Mouse (Mus musculus): ENCODE results near the gene Hoxd11. TPM values are rescaled to one million over a fixed set of nuclear protein-coding genes. Genes with fewer than 3 reads are reported as not detected.

Hoxd11 gene
- total RNA-seq, 2 experiments from 2014 or later: not detected

- DNase-seq (ENCODE audit: low spot score in 2 of 2): no peak
- Histone ChIP-seq H3K27ac (no peak overlapping the region), H3K4me3 (no peak overlapping the region)
- TF ChIP-seq CTCF (conservative IDR thresholded peaks at IDR 0.05): no peak
Measured at GRCm38 (mm10) chr2:74668370-74669229, 10.8 kb upstream of the Hoxd11 start.

- no peak for TF ChIP-seq CTCF (conservative IDR thresholded peaks at IDR 0.05)
- no peak for DNase-seq (ENCODE audit: low spot score in 2 of 2)
- Histone ChIP-seq H3K27ac (no peak overlapping the region), H3K4me3 (no peak overlapping the region)
Measured at GRCm38 (mm10) chr2:74669230-74669578, 10.2 kb upstream of the Hoxd11 start.

- Histone ChIP-seq H3K4me3 (no peak overlapping the region), H3K27ac (no peak overlapping the region)
- no peak for DNase-seq (ENCODE audit: low spot score in 2 of 2)
- TF ChIP-seq CTCF (conservative IDR thresholded peaks at IDR 0.05): no peak
Measured at GRCm38 (mm10) chr2:74669650-74670235, 9.6 kb upstream of the Hoxd11 start.

GRCm38 (mm10) chr2:74670632-74671188 lies 8.6 kb upstream of the Hoxd11 start:
- Histone ChIP-seq H3K4me3 (no peak overlapping the region), H3K27ac (no peak overlapping the region)
- no peak for DNase-seq (ENCODE audit: low spot score in 2 of 2)
- TF ChIP-seq CTCF (conservative IDR thresholded peaks at IDR 0.05): no peak

- TF ChIP-seq CTCF (conservative IDR thresholded peaks at IDR 0.05): no peak
Measured at GRCm38 (mm10) chr2:74671847-74672246, 7.5 kb upstream of the Hoxd11 start.

GRCm38 (mm10) chr2:74672481-74673362 lies 6.6 kb upstream of the Hoxd11 start:
- no peak overlapping the region; the same call in 1 of the 2 replicates for H3K4me3 ChIP-seq

More at GRCm38 (mm10) chr2:74671847-74672246, 7.5 kb upstream of the Hoxd11 start:
- Histone ChIP-seq H3K27ac (no peak overlapping the region), H3K4me3 (no peak overlapping the region)
- no peak for DNase-seq (ENCODE audit: low spot score in 2 of 2)

GRCm38 (mm10) chr2:74673835-74674425 lies 5.4 kb upstream of the Hoxd11 start:
- DNase-seq (ENCODE audit: low spot score in 2 of 2): no peak
- no peak for TF ChIP-seq CTCF (conservative IDR thresholded peaks at IDR 0.05)
- Histone ChIP-seq H3K4me3 (no peak overlapping the region), H3K27ac (no peak overlapping the region)

More at GRCm38 (mm10) chr2:74672481-74673362, 6.6 kb upstream of the Hoxd11 start:
- H3K27ac ChIP-seq: no peak overlapping the region
- peak; percentile 76 for TF ChIP-seq CTCF (conservative IDR thresholded peaks at IDR 0.05)
- DNase-seq (ENCODE audit: low spot score in 2 of 2): peak in 1 of 2 experiments; percentile 39

GRCm38 (mm10) chr2:74674881-74675665 lies 4.3 kb upstream of the Hoxd11 start, which contains the start of gene Hoxd12:
Gene Hoxd12, plus strand, starts transcription at chr2:74675013.
- TF ChIP-seq CTCF (conservative IDR thresholded peaks at IDR 0.05): no peak
- no peak within 1 kb of the TSS for H3K4me3 ChIP-seq
- H3K27ac ChIP-seq: no peak within 1 kb of the TSS
- no peak for DNase-seq (ENCODE audit: low spot score in 2 of 2)

GRCm38 (mm10) chr2:74675666-74676282 lies 3.6 kb upstream of the Hoxd11 start:
- no peak overlapping the region for H3K27ac ChIP-seq
- DNase-seq (ENCODE audit: low spot score in 2 of 2): no peak
- TF ChIP-seq CTCF (conservative IDR thresholded peaks at IDR 0.05): no peak
- no peak overlapping the region for H3K4me3 ChIP-seq

GRCm38 (mm10) chr2:74676376-74677052 lies 2.8 kb upstream of the Hoxd11 start:
- Histone ChIP-seq H3K27ac (no peak overlapping the region), H3K4me3 (no peak overlapping the region)
- TF ChIP-seq CTCF (conservative IDR thresholded peaks at IDR 0.05): no peak
- DNase-seq (ENCODE audit: low spot score in 2 of 2): no peak

- DNase-seq (ENCODE audit: low spot score in 2 of 2): no peak
- no peak overlapping the region for H3K4me3 ChIP-seq
- no peak for TF ChIP-seq CTCF (conservative IDR thresholded peaks at IDR 0.05)
- no peak overlapping the region for H3K27ac ChIP-seq
Measured at GRCm38 (mm10) chr2:74677106-74677505, 2.3 kb upstream of the Hoxd11 start.

All from layer of hippocampus, adult 2 months (tissue).